Mouse (Mus musculus) R1 (cell line): Measurements from ENCODE around the gene Cdr2.

Experiments used
- DNase-seq: peaks from one replicate; pipeline ENCODE4 v3.0.0-alpha.2; 2018; ENCODE audit warnings: low read depth, low spot score

Cdr2 gene

DNA sequence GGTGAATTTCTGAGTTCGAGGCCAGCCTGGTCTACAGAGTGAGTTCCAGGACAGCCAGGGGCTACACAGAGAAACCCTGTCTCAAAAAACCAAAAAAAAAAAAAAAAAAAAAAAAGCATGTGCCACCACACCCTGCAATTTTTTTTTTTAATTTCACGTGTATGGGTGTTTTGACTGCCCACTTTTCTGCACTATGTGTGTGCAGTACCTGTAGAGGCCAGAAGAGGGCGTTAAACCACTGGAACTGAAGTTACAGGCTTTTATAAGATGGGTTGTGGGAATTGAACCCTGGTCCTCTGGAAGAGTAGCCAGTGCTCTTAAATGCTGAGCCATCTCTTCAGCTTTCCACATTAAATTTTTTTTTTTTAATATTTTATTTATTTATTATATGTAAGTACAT is 71.9 kb downstream of the Cdr2 start:
- peak; percentile 73 for DNase-seq
